Mouse (Mus musculus) hindbrain, embryonic 15.5 days (tissue): Measurements from ENCODE around the gene Tmem178. TPM values are rescaled to one million over a fixed set of nuclear protein-coding genes. Genes with fewer than 3 reads are reported as not detected.
A peak's percentile ranks its signal among the peaks of the same experiment; 100 is the strongest.
"Not testable (repeated sequence)": the region's sequence is repeated elsewhere in the genome, so short reads cannot be mapped to it uniquely, and the experiment has no call there.

Source experiments
- ATAC-seq: fragments of 200-750 bp; cut with Nextera tagmentation; 2 replicates; pipeline ENCODE4 v1.8.0; 2017; ENCODE audit warnings: low read depth, moderate number of reproducible peaks, moderate TSS enrichment; ENCODE audit not compliant: low FRiP score
- H3K27ac ChIP-seq: fragments of 300-500 bp; sonication (generic); replicated peaks from 2 replicates; pipeline ENCODE4 v1.5.1; 2015; ENCODE audit warnings: mild to moderate bottlenecking, inconsistent platforms
- H3K27me3 ChIP-seq: fragments of 300-500 bp; sonication (generic); 2 replicates; pipeline ENCODE4 v1.6.1; 2015; ENCODE audit warnings: control low read depth, inconsistent platforms
- H3K36me3 ChIP-seq: fragments of 300-500 bp; sonication (generic); 2 replicates; pipeline ENCODE4 v1.6.1; 2015; ENCODE audit warnings: control low read depth, inconsistent platforms
- H3K4me1 ChIP-seq: fragments of 300-500 bp; sonication (generic); replicated peaks from 2 replicates; pipeline ENCODE4 v1.6.1; 2015; ENCODE audit warnings: control low read depth, inconsistent platforms
- H3K4me2 ChIP-seq: fragments of 300-500 bp; sonication (generic); 2 replicates; pipeline ENCODE4 v1.6.1; 2015; ENCODE audit warnings: moderate library complexity, mild to moderate bottlenecking, inconsistent platforms
- H3K4me3 ChIP-seq: fragments of 300-500 bp; sonication (generic); 2 replicates; pipeline ENCODE4 v1.5.1; 2015; ENCODE audit warnings: mild to moderate bottlenecking, inconsistent platforms
- H3K9ac ChIP-seq: fragments of 300-500 bp; sonication (generic); 2 replicates; pipeline ENCODE4 v1.6.1; 2015; ENCODE audit warnings: inconsistent platforms
- H3K9me3 ChIP-seq: fragments of 300-500 bp; sonication (generic); 2 replicates; pipeline ENCODE4 v1.6.1; 2016; ENCODE audit warnings: control low read depth, inconsistent platforms
- WGBS: fragments of 180-500 bp; shearing (Covaris S2); methylation state at CpG from one replicate; pipeline ENCODE4 v1.1.7; 2015; 5-methylcytosine and 5-hydroxymethylcytosine counted together
- polyA plus RNA-seq: library from polyadenylated mRNA; unstranded; fragments of >200 nt; fragmentation: Nextera tagmentation; extraction: Ambion mirVana; gene quantifications from 2 replicates; pipeline ENCODE4 v1.2.1, GENCODE M21; 2015

Gene Tmem178
- polyA plus RNA-seq, 1 experiment from 2014 or later, result 31.1 TPM

DNA sequence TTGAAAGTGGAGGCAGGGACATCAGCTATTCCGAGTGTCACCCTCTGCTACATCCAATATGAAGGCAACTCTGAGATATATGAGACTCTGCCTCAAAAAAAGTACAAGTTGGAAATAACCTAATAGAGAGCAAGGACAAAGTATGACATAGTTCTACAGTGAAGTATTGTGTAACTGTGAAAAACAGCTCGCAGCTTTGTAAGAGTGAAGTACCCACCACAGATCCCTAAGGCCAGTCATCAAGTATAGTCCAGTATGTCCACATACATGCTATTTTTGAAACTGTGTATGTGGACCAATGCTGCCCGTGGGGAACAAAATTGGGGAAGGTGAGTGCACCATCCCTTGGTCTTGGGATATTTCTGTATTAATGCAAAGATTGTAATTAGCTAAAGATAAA is 18.9 kb upstream of the Tmem178 start:
- ATAC-seq, result no peak
- Histone ChIP-seq H3K4me1 (peaks cover 8% of the 10 kb centered on the region; the same call in 1 of the 2 replicates), H3K9me3 (no peaks in the 10 kb centered on the region), H3K9ac (no peak overlapping the region), H3K36me3 (no peaks in the 10 kb centered on the region), H3K4me3 (no peak overlapping the region), H3K27ac (no peak overlapping the region), H3K27me3 (no peaks in the 10 kb centered on the region), H3K4me2 (no peak overlapping the region)
- 92% methylated on average over 3 of the region's 3 CpGs for WGBS

DNA sequence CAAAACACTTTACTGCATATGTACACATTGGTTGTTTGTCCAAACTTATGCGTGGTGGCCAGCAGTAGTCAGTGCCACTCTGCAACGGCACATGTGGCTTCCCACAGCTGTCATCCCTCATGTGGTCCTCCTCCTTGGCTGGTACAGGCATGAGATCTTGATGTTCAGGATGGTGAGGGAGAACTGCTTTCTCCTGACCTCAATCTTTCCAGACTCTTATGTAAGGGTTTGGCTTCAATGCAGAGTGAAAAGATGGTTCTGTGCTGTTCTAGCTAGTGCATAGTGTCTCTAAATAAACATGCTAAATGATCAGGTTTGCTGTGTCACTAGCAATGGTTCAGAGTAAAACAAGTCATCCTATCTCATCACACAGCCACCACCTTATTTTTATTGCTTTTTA is 17.3 kb upstream of the Tmem178 start:
- Histone ChIP-seq H3K36me3 (no peaks in the 10 kb centered on the region), H3K27me3 (no peaks in the 10 kb centered on the region), H3K4me1 (no peaks in the 10 kb centered on the region), H3K9me3 (no peaks in the 10 kb centered on the region), H3K4me2 (no peak overlapping the region), H3K4me3 (no peak overlapping the region), H3K9ac (no peak overlapping the region), H3K27ac (no peak overlapping the region)
- WGBS, result 96% methylated on average over 2 of the region's 2 CpGs
- ATAC-seq, result no peak

DNA sequence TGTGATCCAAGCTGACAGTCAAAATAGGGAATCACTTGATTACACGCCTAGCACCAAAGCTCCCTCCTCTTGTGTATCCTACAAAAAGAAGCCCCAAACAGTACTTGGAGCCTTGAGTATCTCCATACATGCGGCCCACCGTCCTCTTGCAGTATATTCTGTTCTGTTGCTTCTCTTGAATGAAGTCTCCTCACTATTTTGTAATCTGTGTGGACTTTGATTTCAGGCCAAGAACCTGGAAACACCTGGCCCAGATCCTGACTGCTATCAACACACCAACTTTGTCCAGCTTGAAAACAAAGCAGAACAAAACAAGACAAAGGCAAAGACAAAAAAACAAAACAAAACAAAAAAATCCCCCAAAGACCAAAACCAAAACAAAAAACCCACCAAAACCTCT is 11.7 kb upstream of the Tmem178 start:
- H3K27ac ChIP-seq, result no peak overlapping the region
- WGBS, result 90% methylated on average over 3 of the region's 3 CpGs
- H3K4me2 ChIP-seq, result no peak overlapping the region
- no peak overlapping the region for H3K4me3 ChIP-seq
- ATAC-seq, result no peak
- H3K36me3 ChIP-seq, result no peaks in the 10 kb centered on the region
- H3K9me3 ChIP-seq, result no peaks in the 10 kb centered on the region
- no peaks in the 10 kb centered on the region for H3K27me3 ChIP-seq
- no peak overlapping the region for H3K9ac ChIP-seq
- H3K4me1 ChIP-seq, result no peaks in the 10 kb centered on the region

DNA sequence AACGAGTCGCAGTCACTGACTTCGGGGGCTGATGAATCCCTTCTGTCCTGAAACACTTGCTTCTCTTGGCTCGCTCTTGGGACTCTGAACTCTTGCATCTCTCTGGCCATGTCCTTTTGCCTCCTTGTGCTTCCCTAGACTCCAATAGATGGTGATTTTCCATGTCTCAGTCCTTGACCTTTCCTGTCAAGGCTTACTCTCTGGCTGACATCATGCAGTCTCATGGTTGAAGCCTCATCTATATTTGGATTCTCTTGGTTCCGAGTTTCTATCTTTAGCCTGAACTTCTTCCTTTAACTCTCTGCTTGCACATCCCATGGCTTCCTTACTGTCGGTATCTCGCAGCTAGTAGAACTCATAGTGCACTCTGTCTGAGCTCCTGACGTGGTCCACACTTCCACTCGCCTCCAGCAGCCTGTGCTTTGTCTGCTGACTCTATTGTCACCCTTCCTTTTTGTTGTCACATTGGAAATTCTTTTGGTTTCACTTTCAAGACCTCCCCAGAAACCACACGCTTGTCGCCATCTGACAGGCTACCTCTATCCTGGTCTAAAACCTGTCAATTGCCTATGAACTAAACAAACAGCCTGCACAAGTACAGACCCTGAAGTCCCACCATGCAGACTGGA is 10.9 kb upstream of the Tmem178 start:
- no peaks in the 10 kb centered on the region for H3K9me3 ChIP-seq
- no peak overlapping the region for H3K27ac ChIP-seq
- ATAC-seq, result no peak
- no peaks in the 10 kb centered on the region for H3K4me1 ChIP-seq
- WGBS, result 80% methylated on average over 11 of the region's 11 CpGs
- no peak overlapping the region for H3K9ac ChIP-seq
- no peaks in the 10 kb centered on the region for H3K36me3 ChIP-seq
- H3K4me2 ChIP-seq, result no peak overlapping the region
- H3K27me3 ChIP-seq, result no peaks in the 10 kb centered on the region
- H3K4me3 ChIP-seq, result no peak overlapping the region

DNA sequence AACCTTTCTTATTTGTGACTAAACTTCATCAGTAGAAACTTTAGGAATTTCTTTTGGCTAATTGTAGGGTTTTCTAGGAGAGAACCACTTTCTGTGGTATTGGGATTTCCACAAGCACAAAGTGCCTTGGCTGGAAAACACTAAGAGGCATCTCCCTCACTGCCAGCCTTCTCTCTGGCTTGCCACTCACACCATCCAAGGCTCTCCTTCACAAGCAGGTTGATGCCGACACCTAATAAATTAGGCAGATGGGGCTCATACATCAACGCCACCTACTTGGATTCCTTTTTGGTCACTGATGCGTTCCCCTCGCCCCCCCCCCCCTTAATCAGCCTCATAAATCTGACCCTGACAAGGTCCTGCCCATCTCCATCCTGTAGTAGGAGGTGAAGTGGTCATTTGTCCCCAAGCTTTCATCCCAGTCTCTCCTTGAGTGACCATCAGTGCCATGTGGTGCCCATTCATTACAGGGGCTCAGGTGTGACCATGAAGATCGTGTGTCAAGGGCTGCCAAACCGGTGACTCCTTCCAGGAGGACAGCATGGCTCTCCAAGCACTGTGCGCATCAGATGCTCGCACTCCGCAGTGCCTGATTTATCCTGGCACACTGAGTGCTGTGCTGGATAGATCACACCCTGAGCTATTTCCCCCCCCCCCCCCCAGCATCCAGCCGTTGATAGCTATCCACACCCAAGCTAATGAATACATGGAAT is 8.5 kb upstream of the Tmem178 start:
- WGBS, result 66% methylated on average over 10 of the region's 10 CpGs
- ATAC-seq, result peak; percentile 79
- Histone ChIP-seq H3K4me3 (no peak overlapping the region), H3K27ac (no peak overlapping the region), H3K9me3 (no peaks in the 10 kb centered on the region), H3K36me3 (no peaks in the 10 kb centered on the region), H3K4me2 (no peak overlapping the region), H3K27me3 (no peaks in the 10 kb centered on the region), H3K4me1 (no peaks in the 10 kb centered on the region), H3K9ac (no peak overlapping the region)

DNA sequence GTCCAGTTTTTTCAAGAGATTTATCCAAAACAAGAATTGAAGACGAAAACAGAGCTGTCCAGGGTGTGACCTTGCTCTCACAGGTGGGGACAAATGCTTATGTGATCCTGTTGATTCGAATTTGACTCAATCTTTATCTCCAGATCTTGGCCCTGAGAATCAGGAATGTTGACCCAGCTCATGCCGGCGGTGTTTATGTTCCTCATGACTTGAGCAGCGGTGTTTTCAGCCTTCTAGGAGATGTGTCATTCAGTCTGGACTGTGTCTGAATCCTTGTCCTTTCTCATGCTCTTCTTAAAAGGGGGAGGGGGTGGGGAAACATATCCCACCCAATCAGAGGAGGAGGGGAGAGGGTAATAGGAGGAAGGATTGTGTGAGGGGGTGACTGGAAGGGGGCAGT is 7.9 kb upstream of the Tmem178 start:
- Histone ChIP-seq H3K27ac (no peak overlapping the region), H3K36me3 (no peaks in the 10 kb centered on the region), H3K4me2 (no peak overlapping the region), H3K9ac (no peak overlapping the region), H3K4me1 (no peaks in the 10 kb centered on the region), H3K9me3 (no peaks in the 10 kb centered on the region), H3K4me3 (no peak overlapping the region), H3K27me3 (no peaks in the 10 kb centered on the region)
- 83% methylated on average over 5 of the region's 5 CpGs for WGBS
- ATAC-seq, result no peak

DNA sequence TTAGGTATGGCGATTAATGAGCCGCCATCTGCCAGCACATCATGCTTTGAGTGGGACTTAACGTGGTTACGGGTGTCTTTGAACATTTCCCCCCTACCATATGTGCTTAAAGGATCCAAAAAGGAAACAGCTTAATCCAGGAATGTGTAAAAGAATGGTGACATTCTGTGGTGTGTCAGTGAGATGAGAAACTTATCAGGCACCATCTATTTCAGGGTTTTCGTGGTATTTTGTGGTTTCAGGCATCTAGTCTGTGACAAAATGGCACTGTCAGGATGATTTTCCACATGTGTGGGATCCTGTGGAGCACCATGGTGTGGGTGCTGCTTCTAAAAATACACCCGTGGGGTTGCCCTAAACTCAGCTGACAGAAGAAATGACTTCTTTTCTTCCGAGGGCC is 4.6 kb upstream of the Tmem178 start:
- no peak overlapping the region for H3K4me3 ChIP-seq
- no peak for ATAC-seq
- H3K27ac ChIP-seq, result no peak overlapping the region
- 90% methylated on average over 7 of the region's 7 CpGs for WGBS
- H3K4me1 ChIP-seq, result peaks cover 7% of the 10 kb centered on the region
- H3K36me3 ChIP-seq, result no peaks in the 10 kb centered on the region
- no peaks in the 10 kb centered on the region for H3K27me3 ChIP-seq
- no peaks in the 10 kb centered on the region for H3K9me3 ChIP-seq
- H3K4me2 ChIP-seq, result no peak overlapping the region
- no peak overlapping the region for H3K9ac ChIP-seq

DNA sequence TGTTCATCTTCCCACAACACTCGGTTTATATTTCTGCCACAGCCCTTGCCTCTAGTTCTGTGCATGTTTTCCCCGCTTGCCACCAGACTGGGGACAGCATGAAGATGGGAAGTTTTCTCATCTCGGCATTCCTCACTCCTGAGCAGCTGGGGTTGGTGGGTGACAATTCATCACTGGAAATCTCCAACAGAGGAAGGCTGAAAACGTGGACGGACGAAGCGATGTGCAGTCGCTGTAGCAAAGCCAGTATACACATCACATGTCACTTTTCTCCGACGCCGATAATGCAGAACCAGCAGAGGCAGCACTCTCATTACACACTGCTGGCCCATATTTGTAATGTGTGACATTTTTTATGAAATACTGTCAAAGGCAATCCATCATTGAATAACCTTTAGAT is 2.6 kb upstream of the Tmem178 start:
- Histone ChIP-seq H3K36me3 (no peaks in the 10 kb centered on the region), H3K9me3 (no peaks in the 10 kb centered on the region), H3K4me2 (no peak overlapping the region), H3K27ac (0 out of 2 replicates have a peak overlapping the region, but pooled peaks have one; percentile 33), H3K4me1 (peaks cover 21% of the 10 kb centered on the region), H3K4me3 (no peak overlapping the region), H3K27me3 (no peaks in the 10 kb centered on the region), H3K9ac (no peak overlapping the region)
- WGBS, result 36% methylated on average over 11 of the region's 11 CpGs
- no peak for ATAC-seq

DNA sequence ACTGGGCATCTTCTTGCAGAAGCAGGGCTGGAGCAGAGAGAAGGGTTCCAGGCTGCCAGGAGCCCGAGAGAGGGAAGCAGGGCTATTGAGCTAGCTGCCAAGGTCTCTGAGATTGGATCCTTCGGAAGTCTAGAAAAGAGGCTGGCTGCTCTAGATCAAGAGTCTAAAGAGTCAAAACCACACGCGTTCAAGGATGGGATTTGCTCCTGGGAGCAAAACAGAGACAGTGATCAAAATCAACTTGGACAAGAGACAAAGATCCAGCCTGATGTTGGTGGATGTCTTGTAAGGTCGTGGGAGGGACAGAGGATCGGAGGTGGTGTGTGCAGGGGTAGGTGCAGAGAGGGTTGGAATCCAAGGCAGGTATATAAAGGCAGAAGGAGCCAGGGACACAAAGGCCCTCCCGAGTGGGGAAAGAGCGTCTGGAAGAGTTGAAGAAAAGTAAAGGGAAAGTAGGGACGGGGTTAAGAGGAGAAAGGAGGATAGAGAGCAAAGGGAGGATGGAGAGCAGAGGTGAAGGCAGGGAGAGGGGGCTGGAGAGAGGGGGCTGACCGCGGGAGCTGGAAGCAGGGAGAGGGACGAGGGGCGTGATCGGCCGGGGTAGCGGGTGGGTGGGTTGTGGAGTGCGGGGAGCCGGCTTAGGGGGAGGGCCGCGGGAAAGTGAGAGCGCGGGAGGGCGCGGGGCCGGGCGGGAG is 450 bp upstream of the Tmem178 start:
- Histone ChIP-seq H3K27me3 (no peaks in the 10 kb centered on the region), H3K4me2 (peak overlapping the region; percentile 97), H3K36me3 (no peaks in the 10 kb centered on the region), H3K9me3 (no peaks in the 10 kb centered on the region), H3K4me3 (peak overlapping the region; percentile 82), H3K9ac (peak overlapping the region; percentile 95), H3K4me1 (peaks cover 26% of the 10 kb centered on the region), H3K27ac (peak overlapping the region; percentile 86)
- 7% methylated on average over 20 of the region's 26 CpGs for WGBS
- peak; percentile 50; the same call in 1 of the 2 replicates for ATAC-seq

DNA sequence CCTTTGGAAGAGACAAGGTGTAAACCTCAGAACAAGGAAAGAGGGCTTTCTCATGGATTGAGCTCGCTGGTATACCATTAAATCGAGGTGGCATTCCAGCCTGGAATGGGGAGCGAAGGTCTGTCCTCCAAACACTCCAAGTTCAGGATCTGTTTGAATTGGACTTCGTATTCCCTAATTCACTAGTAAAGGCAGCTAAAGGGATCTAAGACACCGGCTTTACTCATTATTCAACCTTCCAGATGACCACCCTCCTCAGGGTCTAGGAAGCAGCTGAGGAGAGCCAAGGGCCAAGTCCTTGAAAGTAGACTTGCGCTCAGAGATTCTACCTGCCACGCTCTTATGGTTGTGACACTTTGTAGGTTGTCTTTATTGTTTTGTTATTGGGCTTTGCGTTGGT is 1.1 kb downstream of the Tmem178 start:
- not testable (repeated sequence) for H3K27me3 ChIP-seq, H3K9me3 ChIP-seq, ATAC-seq, H3K36me3 ChIP-seq
- Histone ChIP-seq H3K4me3 (peak overlapping the region; percentile 42), H3K4me2 (peak overlapping the region; percentile 60), H3K4me1 (peaks cover 30% of the 10 kb centered on the region), H3K9ac (peak overlapping the region; percentile 48), H3K27ac (peak overlapping the region; percentile 59)
- WGBS, result 29% methylated on average over 8 of the region's 8 CpGs

DNA sequence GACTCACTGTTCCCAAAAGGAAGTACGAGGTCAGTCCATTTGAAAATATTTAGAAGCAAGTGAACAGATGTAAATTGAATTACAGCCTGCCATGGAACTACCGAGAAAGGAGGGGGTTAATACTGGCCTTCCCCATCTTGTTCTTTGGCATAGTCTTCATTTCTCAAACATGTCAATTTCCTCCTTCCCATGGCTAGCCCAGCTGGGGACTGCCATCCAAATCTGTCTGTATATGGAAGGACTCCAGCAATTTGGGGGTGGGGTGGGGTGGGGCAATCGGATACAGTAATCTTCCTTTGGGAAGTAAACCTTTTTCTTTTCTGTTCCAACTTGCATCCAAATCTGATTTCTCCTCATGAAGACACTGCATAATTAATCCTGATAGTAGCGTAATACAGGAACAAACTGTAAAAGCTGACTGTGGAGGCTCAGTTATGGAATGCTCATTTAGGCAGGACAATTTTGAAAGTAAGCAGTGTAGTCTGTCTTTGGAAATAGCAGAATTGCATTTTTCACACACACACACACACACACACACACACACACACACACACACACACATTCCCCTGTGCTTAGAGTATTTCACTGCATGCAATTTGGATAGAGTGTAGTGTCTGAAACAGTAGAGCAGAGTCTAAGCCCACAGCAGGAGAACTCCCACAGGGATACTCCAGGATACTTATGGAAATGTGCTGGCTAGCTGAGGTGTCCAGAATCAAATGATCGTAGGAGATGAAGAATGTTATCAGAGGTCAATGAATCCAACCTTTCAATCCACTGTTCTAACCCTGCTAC is 1.9 kb downstream of the Tmem178 start:
- H3K4me2 ChIP-seq, result peak overlapping the region; percentile 60
- 36% methylated on average over 5 of the region's 5 CpGs for WGBS
- H3K9me3 ChIP-seq, result no peaks in the 10 kb centered on the region
- no peaks in the 10 kb centered on the region for H3K36me3 ChIP-seq
- ATAC-seq, result no peak
- H3K4me3 ChIP-seq, result peak overlapping the region; percentile 42
- H3K4me1 ChIP-seq, result peaks cover 36% of the 10 kb centered on the region
- H3K9ac ChIP-seq, result peak overlapping the region; percentile 30
- no peaks in the 10 kb centered on the region for H3K27me3 ChIP-seq
- H3K27ac ChIP-seq, result peak overlapping the region; percentile 59; the same call in 1 of the 2 replicates
